Mouse (Mus musculus): ENCODE results near the gene Ibtk. TPM values are rescaled to one million over a fixed set of nuclear protein-coding genes. Genes with fewer than 3 reads are reported as not detected.
"Not testable (repeated sequence)": the region's sequence is repeated elsewhere in the genome, so short reads cannot be mapped to it uniquely, and the experiment has no call there.

The Ibtk gene
- polyA plus RNA-seq (2016; fragmentation: Nextera tagmentation; extraction: Ambion mirVana), result 27.3 and 28.8 TPM in 2 replicates

- H3K9ac ChIP-seq, result peak within 1 kb of the TSS; percentile 99
- H3K9me3 ChIP-seq (replicated peaks), result no peaks in the 10 kb centered on the region
- no peaks in the 10 kb centered on the region for H3K27me3 ChIP-seq (replicated peaks)
- 0 out of 2 replicates have a peak, but pooled peaks cover 5% of the 10 kb centered on the region for H3K36me3 ChIP-seq
- peak within 1 kb of the TSS; percentile 77 for H3K4me2 ChIP-seq
- peaks cover 33% of the 10 kb centered on the region for H3K4me1 ChIP-seq
- peak within 1 kb of the TSS; percentile 97 for H3K4me3 ChIP-seq
- H3K27ac ChIP-seq, result peak within 1 kb of the TSS; percentile 100
- ATAC-seq, result peak; percentile 96
- WGBS (ENCODE audit: insufficient replicate concordance), result 1% methylated on average over 52 of the region's 52 CpGs
Observed at GRCm38 (mm10) chr9:85749142-85749921, at the start of gene Ibtk. Gene Ibtk (minus strand): TSS chr9:85749334.

GRCm38 (mm10) chr9:85791521-85791920 lies 42.4 kb upstream of the Ibtk start:
- H3K9ac ChIP-seq; H3K27me3 ChIP-seq (replicated peaks); ATAC-seq; H3K27ac ChIP-seq; H3K4me1 ChIP-seq; H3K9me3 ChIP-seq (replicated peaks); H3K36me3 ChIP-seq; H3K4me2 ChIP-seq; H3K4me3 ChIP-seq: not testable (repeated sequence)
- WGBS (ENCODE audit: insufficient replicate concordance), result 80% methylated on average over 18 of the region's 18 CpGs

- no peaks in the 10 kb centered on the region for H3K4me1 ChIP-seq
- 69% methylated on average over 4 of the region's 4 CpGs for WGBS (ENCODE audit: insufficient replicate concordance)
Observed at GRCm38 (mm10) chr9:85780249-85780648, 31.1 kb upstream of the Ibtk start.

GRCm38 (mm10) chr9:85779458-85779857 lies 30.3 kb upstream of the Ibtk start:
- Histone ChIP-seq H3K4me3 (no peak overlapping the region), H3K4me1 (no peaks in the 10 kb centered on the region), H3K9ac (no peak overlapping the region), H3K36me3 (no peaks in the 10 kb centered on the region), H3K4me2 (no peak overlapping the region), H3K27me3 (replicated peaks) (no peaks in the 10 kb centered on the region; the same call in 1 of the 2 replicates), H3K9me3 (replicated peaks) (no peaks in the 10 kb centered on the region), H3K27ac (no peak overlapping the region)
- no peak for ATAC-seq
- 23% methylated on average over 4 of the region's 4 CpGs for WGBS (ENCODE audit: insufficient replicate concordance)

More at GRCm38 (mm10) chr9:85780249-85780648, 31.1 kb upstream of the Ibtk start:
- Histone ChIP-seq H3K4me3 (no peak overlapping the region), H3K27ac (no peak overlapping the region), H3K4me2 (no peak overlapping the region), H3K9ac (no peak overlapping the region), H3K36me3 (no peaks in the 10 kb centered on the region), H3K9me3 (replicated peaks) (no peaks in the 10 kb centered on the region), H3K27me3 (replicated peaks) (no peaks in the 10 kb centered on the region; the same call in 1 of the 2 replicates)
- ATAC-seq, result no peak

- ATAC-seq, result no peak
- WGBS (ENCODE audit: insufficient replicate concordance), result 63% methylated on average over 6 of the region's 6 CpGs
Observed at GRCm38 (mm10) chr9:85777544-85777943, 28.4 kb upstream of the Ibtk start.

GRCm38 (mm10) chr9:85772280-85772679 lies 23.1 kb upstream of the Ibtk start:
- Histone ChIP-seq H3K4me1 (0 out of 2 replicates have a peak, but pooled peaks cover 4% of the 10 kb centered on the region), H3K27me3 (replicated peaks) (no peaks in the 10 kb centered on the region), H3K4me2 (no peak overlapping the region), H3K4me3 (no peak overlapping the region), H3K9ac (no peak overlapping the region), H3K9me3 (replicated peaks) (no peaks in the 10 kb centered on the region), H3K27ac (no peak overlapping the region), H3K36me3 (no peaks in the 10 kb centered on the region)
- no peak for ATAC-seq
- 58% methylated on average over 12 of the region's 12 CpGs for WGBS (ENCODE audit: insufficient replicate concordance)

More at GRCm38 (mm10) chr9:85777544-85777943, 28.4 kb upstream of the Ibtk start:
- no peak overlapping the region for H3K9ac ChIP-seq
- no peaks in the 10 kb centered on the region; the same call in 1 of the 2 replicates for H3K27me3 ChIP-seq (replicated peaks)
- H3K36me3 ChIP-seq, result no peaks in the 10 kb centered on the region
- H3K4me2 ChIP-seq, result no peak overlapping the region
- no peaks in the 10 kb centered on the region for H3K4me1 ChIP-seq
- no peak overlapping the region for H3K27ac ChIP-seq
- H3K9me3 ChIP-seq (replicated peaks), result no peaks in the 10 kb centered on the region
- H3K4me3 ChIP-seq, result no peak overlapping the region

GRCm38 (mm10) chr9:85771454-85771853 lies 22.3 kb upstream of the Ibtk start:
- no peak overlapping the region for H3K27ac ChIP-seq
- whole genome bisulfite sequencing (ENCODE audit: insufficient replicate concordance), result 50% methylated on average over 3 of the region's 3 CpGs

GRCm38 (mm10) chr9:85770369-85770768 lies 21.2 kb upstream of the Ibtk start:
- H3K27ac ChIP-seq, result no peak overlapping the region

More at GRCm38 (mm10) chr9:85771454-85771853, 22.3 kb upstream of the Ibtk start:
- Histone ChIP-seq H3K36me3 (no peaks in the 10 kb centered on the region), H3K4me2 (no peak overlapping the region), H3K4me3 (no peak overlapping the region), H3K9me3 (replicated peaks) (no peaks in the 10 kb centered on the region), H3K4me1 (0 out of 2 replicates have a peak, but pooled peaks cover 4% of the 10 kb centered on the region), H3K27me3 (replicated peaks) (no peaks in the 10 kb centered on the region), H3K9ac (no peak overlapping the region)
- no peak for ATAC-seq

GRCm38 (mm10) chr9:85769057-85769789 lies 20.1 kb upstream of the Ibtk start:
- Histone ChIP-seq H3K27ac (no peak overlapping the region), H3K9me3 (replicated peaks) (no peaks in the 10 kb centered on the region), H3K36me3 (no peaks in the 10 kb centered on the region), H3K4me2 (no peak overlapping the region), H3K4me3 (no peak overlapping the region), H3K4me1 (0 out of 2 replicates have a peak, but pooled peaks cover 4% of the 10 kb centered on the region), H3K27me3 (replicated peaks) (no peaks in the 10 kb centered on the region), H3K9ac (no peak overlapping the region)
- WGBS (ENCODE audit: insufficient replicate concordance), result 43% methylated on average over 12 of the region's 12 CpGs
- no peak for ATAC-seq

More at GRCm38 (mm10) chr9:85770369-85770768, 21.2 kb upstream of the Ibtk start:
- WGBS (ENCODE audit: insufficient replicate concordance), result 54% methylated on average over 4 of the region's 4 CpGs
- Histone ChIP-seq H3K36me3 (no peaks in the 10 kb centered on the region), H3K27me3 (replicated peaks) (no peaks in the 10 kb centered on the region), H3K4me3 (no peak overlapping the region), H3K4me1 (0 out of 2 replicates have a peak, but pooled peaks cover 4% of the 10 kb centered on the region), H3K9ac (no peak overlapping the region), H3K9me3 (replicated peaks) (no peaks in the 10 kb centered on the region), H3K4me2 (no peak overlapping the region)
- no peak for ATAC-seq

GRCm38 (mm10) chr9:85767255-85767654 lies 18.1 kb upstream of the Ibtk start:
- Histone ChIP-seq H3K9ac (no peak overlapping the region), H3K4me3 (no peak overlapping the region), H3K4me2 (no peak overlapping the region), H3K27me3 (replicated peaks) (no peaks in the 10 kb centered on the region), H3K9me3 (replicated peaks) (no peaks in the 10 kb centered on the region), H3K36me3 (no peaks in the 10 kb centered on the region), H3K4me1 (0 out of 2 replicates have a peak, but pooled peaks cover 4% of the 10 kb centered on the region), H3K27ac (no peak overlapping the region)
- ATAC-seq, result no peak
- 80% methylated on average over 2 of the region's 2 CpGs for WGBS (ENCODE audit: insufficient replicate concordance)

- WGBS (ENCODE audit: insufficient replicate concordance), result 86% methylated on average over 1 of the region's 1 CpGs
- Histone ChIP-seq H3K4me2 (no peak overlapping the region), H3K27ac (no peak overlapping the region), H3K9ac (no peak overlapping the region), H3K27me3 (replicated peaks) (no peaks in the 10 kb centered on the region), H3K4me1 (no peaks in the 10 kb centered on the region), H3K4me3 (no peak overlapping the region), H3K9me3 (replicated peaks) (no peaks in the 10 kb centered on the region), H3K36me3 (no peaks in the 10 kb centered on the region)
- no peak for ATAC-seq
Observed at GRCm38 (mm10) chr9:85762476-85762875, 13.3 kb upstream of the Ibtk start.

- ATAC-seq, result no peak
- Histone ChIP-seq H3K27ac (peak overlapping the region; percentile 100), H3K4me2 (peak overlapping the region; percentile 77), H3K9me3 (replicated peaks) (no peaks in the 10 kb centered on the region), H3K36me3 (0 out of 2 replicates have a peak, but pooled peaks cover 3% of the 10 kb centered on the region), H3K4me3 (no peak overlapping the region), H3K9ac (peak overlapping the region; percentile 99), H3K27me3 (replicated peaks) (no peaks in the 10 kb centered on the region), H3K4me1 (peaks cover 31% of the 10 kb centered on the region)
- 61% methylated on average over 7 of the region's 7 CpGs for WGBS (ENCODE audit: insufficient replicate concordance)
Observed at GRCm38 (mm10) chr9:85750797-85751196, 1.7 kb upstream of the Ibtk start.
